In genomic region chr4:63377483-63377882, GRCm38 (mm10) we compare ENCODE assay signal across 1 mouse cellular context.
TF ChIP-seq lines count a peak whose summit lies in the region.

No protein-coding gene starts in this region.

TF ChIP-seq in CH12.LX, 34 proteins besides CTCF, POLR2A, EP300 and RAD21:
- TF ChIP-seq SMC3 (IDR thresholded peaks at IDR 0.05; ENCODE audit: low read depth, low read length) = peak; percentile 69
- no peak for TF ChIP-seq USF2 (conservative IDR thresholded peaks at IDR 0.05; ENCODE audit: low read depth, low read length)
- TF ChIP-seq KAT2A (IDR thresholded peaks at IDR 0.05; ENCODE audit: insufficient replicate concordance, low read length) = no peak
- no peak for TF ChIP-seq MXI1 (IDR thresholded peaks at IDR 0.05; ENCODE audit: low read depth, low read length)
TF ChIP-seq in CH12.LX: peak in this region for 1.
